Mouse (Mus musculus): ENCODE measurements around the gene Tmx1. TPM values are rescaled to one million over a fixed set of nuclear protein-coding genes. Genes with fewer than 3 reads are reported as not detected.

The Tmx1 gene
- polyA plus RNA-seq (2014; fragmentation: Nextera tagmentation; extraction: Ambion mirVana): 99.5 and 99.6 TPM in 2 replicates

DNA sequence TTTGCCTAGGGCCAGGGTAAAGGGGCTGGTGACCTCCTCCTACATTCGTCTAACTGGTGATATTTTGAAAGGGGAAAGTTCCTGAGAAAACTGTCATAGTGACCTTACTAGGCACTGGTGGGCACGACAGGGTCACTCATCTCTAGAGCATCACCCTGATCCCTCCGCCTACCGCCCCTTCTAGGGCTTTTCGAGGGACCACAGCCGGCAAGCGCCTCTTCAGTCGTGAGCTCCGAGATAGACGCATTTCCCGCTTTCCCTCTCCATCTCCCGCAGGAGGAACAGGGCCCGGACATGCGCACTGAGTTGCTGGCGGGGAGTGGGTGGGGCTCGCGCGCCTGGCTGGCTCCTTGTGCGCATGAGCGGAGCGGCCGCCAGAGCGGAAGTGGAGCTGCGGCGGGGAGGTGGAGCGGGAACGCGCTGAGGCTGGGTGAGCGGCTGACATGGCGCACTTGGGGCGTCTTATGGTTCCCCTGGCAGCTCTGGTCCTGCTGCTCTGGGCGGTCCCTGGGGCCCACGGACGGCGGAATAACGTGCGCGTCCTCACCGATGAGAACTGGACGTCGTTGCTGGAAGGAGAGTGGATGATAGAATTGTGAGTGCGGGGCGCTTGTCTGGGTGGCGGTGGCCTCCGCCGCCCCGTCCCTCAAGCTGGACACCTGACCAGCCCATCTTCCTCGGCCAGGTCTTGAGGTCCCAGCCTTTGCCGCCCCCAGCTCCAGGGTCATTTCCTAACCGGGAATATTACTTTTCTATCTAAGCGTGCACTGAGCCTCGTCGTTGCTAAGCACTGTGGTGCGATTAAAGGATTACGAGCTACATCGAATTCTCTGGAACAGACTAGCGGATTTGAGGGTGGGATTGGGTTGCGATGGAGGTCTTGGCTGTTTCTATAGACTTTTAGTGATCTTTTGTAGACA is at the start of gene Tmx1:
TSS of gene Tmx1 (plus strand) at position 370 of the 920 bp plus-strand sequence.
- Histone ChIP-seq H3K27ac (replicated peaks; ENCODE audit: low read depth, low read length) (peak within 1 kb of the TSS; percentile 80), H3K4me3 (replicated peaks; ENCODE audit: low read depth, low read length) (peak within 1 kb of the TSS; percentile 61), H3K9ac (replicated peaks; ENCODE audit: low read length) (peak within 1 kb of the TSS; percentile 58), H3K4me1 (ENCODE audit: control insufficient read depth, insufficient read depth, low read length) (peaks cover 16% of the 10 kb centered on the region), H3K4me2 (ENCODE audit: low read length) (peak within 1 kb of the TSS; percentile 65), H3K9me3 (ENCODE audit: control insufficient read depth, low read length) (no peaks in the 10 kb centered on the region), H3K27me3 (ENCODE audit: control insufficient read depth, insufficient read depth, low read length) (no peaks in the 10 kb centered on the region), H3K36me3 (ENCODE audit: control insufficient read depth, insufficient read depth, low read length) (peaks cover 8% of the 10 kb centered on the region)
- peak; percentile 98 for DNase-seq
- under 1% methylated on average over 58 of the region's 58 CpGs for WGBS
- ATAC-seq (ENCODE audit: low FRiP score, low TSS enrichment): peak; percentile 98

DNA sequence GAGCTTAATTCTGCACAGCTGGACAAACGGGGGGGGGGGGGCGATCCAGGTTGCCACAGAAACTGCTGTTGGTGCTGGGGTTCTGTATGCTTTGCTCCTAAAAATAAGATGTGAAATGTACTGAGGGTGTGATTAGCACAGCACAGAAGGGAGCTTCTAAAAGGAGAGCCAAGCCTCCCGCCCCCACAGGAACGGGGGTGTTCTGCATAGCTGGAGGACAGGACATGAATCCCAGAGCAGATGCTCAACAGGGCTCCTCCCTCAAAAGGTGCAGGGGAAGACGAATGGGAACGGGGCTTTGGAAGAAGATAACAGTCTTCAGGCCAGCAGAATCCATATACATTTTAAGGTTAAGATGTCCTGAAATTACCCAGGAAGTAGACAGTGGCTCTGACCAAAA is 48.6 kb upstream of the Tmx1 start:
- Histone ChIP-seq H3K9me3 (ENCODE audit: control insufficient read depth, low read length) (no peaks in the 10 kb centered on the region), H3K4me3 (replicated peaks; ENCODE audit: low read depth, low read length) (no peak overlapping the region), H3K36me3 (ENCODE audit: control insufficient read depth, insufficient read depth, low read length) (no peaks in the 10 kb centered on the region), H3K4me1 (ENCODE audit: control insufficient read depth, insufficient read depth, low read length) (no peaks in the 10 kb centered on the region), H3K27me3 (ENCODE audit: control insufficient read depth, insufficient read depth, low read length) (no peaks in the 10 kb centered on the region), H3K9ac (replicated peaks; ENCODE audit: low read length) (no peak overlapping the region), H3K27ac (replicated peaks; ENCODE audit: low read depth, low read length) (no peak overlapping the region), H3K4me2 (ENCODE audit: low read length) (no peak overlapping the region)
- DNase-seq (no peak), ATAC-seq (ENCODE audit: low FRiP score, low TSS enrichment) (no peak)
- 72% methylated on average over 6 of the region's 6 CpGs for WGBS

- Histone ChIP-seq H3K27ac (replicated peaks; ENCODE audit: low read depth, low read length) (no peak overlapping the region), H3K9me3 (ENCODE audit: control insufficient read depth, low read length) (no peaks in the 10 kb centered on the region), H3K36me3 (ENCODE audit: control insufficient read depth, insufficient read depth, low read length) (no peaks in the 10 kb centered on the region), H3K4me2 (ENCODE audit: low read length) (no peak overlapping the region), H3K9ac (replicated peaks; ENCODE audit: low read length) (no peak overlapping the region), H3K4me3 (replicated peaks; ENCODE audit: low read depth, low read length) (no peak overlapping the region), H3K4me1 (ENCODE audit: control insufficient read depth, insufficient read depth, low read length) (no peaks in the 10 kb centered on the region), H3K27me3 (ENCODE audit: control insufficient read depth, insufficient read depth, low read length) (no peaks in the 10 kb centered on the region)
- 89% methylated on average over 1 of the region's 1 CpGs for WGBS
- no peak for DNase-seq
- ATAC-seq (ENCODE audit: low FRiP score, low TSS enrichment): no peak
These were observed 44.5 kb upstream of the Tmx1 start for GRCm38 (mm10) chr12:70408396-70408795.

DNA sequence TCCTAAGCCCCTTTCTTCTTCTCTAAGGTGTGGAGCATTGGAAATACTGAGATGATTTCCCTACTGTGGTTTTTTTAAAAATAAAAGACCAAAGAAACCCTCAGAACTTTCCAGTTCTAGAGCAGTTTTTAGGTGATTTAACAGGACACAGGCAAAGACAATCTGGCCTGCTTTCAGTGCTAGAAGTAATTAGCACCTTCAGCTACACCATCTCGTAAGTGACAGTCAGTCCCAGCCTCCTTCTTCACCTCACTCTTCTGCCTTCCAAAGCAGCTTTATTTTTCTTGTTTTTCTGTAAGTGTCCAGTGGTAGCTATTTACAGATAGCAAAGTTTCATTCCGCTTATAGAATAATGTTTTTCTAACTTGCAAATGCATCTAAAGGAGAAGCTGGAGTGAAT is 43.3 kb upstream of the Tmx1 start:
- no peaks in the 10 kb centered on the region for H3K36me3 ChIP-seq (ENCODE audit: control insufficient read depth, insufficient read depth, low read length)
- H3K9me3 ChIP-seq (ENCODE audit: control insufficient read depth, low read length): no peaks in the 10 kb centered on the region
- H3K9ac ChIP-seq (replicated peaks; ENCODE audit: low read length): no peak overlapping the region
- no peak overlapping the region for H3K27ac ChIP-seq (replicated peaks; ENCODE audit: low read depth, low read length)
- no peaks in the 10 kb centered on the region for H3K4me1 ChIP-seq (ENCODE audit: control insufficient read depth, insufficient read depth, low read length)
- DNase-seq: no peak
- ATAC-seq (ENCODE audit: low FRiP score, low TSS enrichment): no peak
- H3K27me3 ChIP-seq (ENCODE audit: control insufficient read depth, insufficient read depth, low read length): no peaks in the 10 kb centered on the region
- WGBS: 89% methylated on average over 2 of the region's 2 CpGs
- no peak overlapping the region for H3K4me2 ChIP-seq (ENCODE audit: low read length)
- H3K4me3 ChIP-seq (replicated peaks; ENCODE audit: low read depth, low read length): no peak overlapping the region

GRCm38 (mm10) chr12:70420216-70420615 is 32.7 kb upstream of the Tmx1 start:
- no peak overlapping the region for H3K4me2 ChIP-seq (ENCODE audit: low read length)
- H3K27me3 ChIP-seq (ENCODE audit: control insufficient read depth, insufficient read depth, low read length): no peaks in the 10 kb centered on the region
- H3K4me1 ChIP-seq (ENCODE audit: control insufficient read depth, insufficient read depth, low read length): no peaks in the 10 kb centered on the region
- ATAC-seq (ENCODE audit: low FRiP score, low TSS enrichment) (no peak), DNase-seq (no peak)
- no peaks in the 10 kb centered on the region for H3K36me3 ChIP-seq (ENCODE audit: control insufficient read depth, insufficient read depth, low read length)
- H3K9me3 ChIP-seq (ENCODE audit: control insufficient read depth, low read length): no peaks in the 10 kb centered on the region
- H3K9ac ChIP-seq (replicated peaks; ENCODE audit: low read length): no peak overlapping the region
- H3K4me3 ChIP-seq (replicated peaks; ENCODE audit: low read depth, low read length): no peak overlapping the region
- no peak overlapping the region for H3K27ac ChIP-seq (replicated peaks; ENCODE audit: low read depth, low read length)
- 95% methylated on average over 1 of the region's 1 CpGs for WGBS

- H3K9me3 ChIP-seq (ENCODE audit: control insufficient read depth, low read length): no peaks in the 10 kb centered on the region
- WGBS: 92% methylated on average over 3 of the region's 3 CpGs
- H3K27ac ChIP-seq (replicated peaks; ENCODE audit: low read depth, low read length): no peak overlapping the region
- no peak overlapping the region for H3K4me3 ChIP-seq (replicated peaks; ENCODE audit: low read depth, low read length)
- DNase-seq (no peak), ATAC-seq (ENCODE audit: low FRiP score, low TSS enrichment) (no peak)
- no peak overlapping the region for H3K9ac ChIP-seq (replicated peaks; ENCODE audit: low read length)
- no peak overlapping the region for H3K4me2 ChIP-seq (ENCODE audit: low read length)
- no peaks in the 10 kb centered on the region for H3K36me3 ChIP-seq (ENCODE audit: control insufficient read depth, insufficient read depth, low read length)
- H3K4me1 ChIP-seq (ENCODE audit: control insufficient read depth, insufficient read depth, low read length): no peaks in the 10 kb centered on the region
- H3K27me3 ChIP-seq (ENCODE audit: control insufficient read depth, insufficient read depth, low read length): no peaks in the 10 kb centered on the region
These were observed 31.9 kb upstream of the Tmx1 start for GRCm38 (mm10) chr12:70421028-70421427.

GRCm38 (mm10) chr12:70422322-70423118 is 30.4 kb upstream of the Tmx1 start:
- H3K27ac ChIP-seq (replicated peaks; ENCODE audit: low read depth, low read length): no peak overlapping the region; the same call in 1 of the 2 replicates
- H3K4me2 ChIP-seq (ENCODE audit: low read length): no peak overlapping the region
- DNase-seq (peak; percentile 60), ATAC-seq (ENCODE audit: low FRiP score, low TSS enrichment) (peak; percentile 74; the same call in 1 of the 2 replicates)
- WGBS: 35% methylated on average over 9 of the region's 9 CpGs
- H3K9ac ChIP-seq (replicated peaks; ENCODE audit: low read length): no peak overlapping the region
- no peaks in the 10 kb centered on the region for H3K27me3 ChIP-seq (ENCODE audit: control insufficient read depth, insufficient read depth, low read length)
- H3K9me3 ChIP-seq (ENCODE audit: control insufficient read depth, low read length): no peaks in the 10 kb centered on the region
- no peaks in the 10 kb centered on the region for H3K36me3 ChIP-seq (ENCODE audit: control insufficient read depth, insufficient read depth, low read length)
- no peak overlapping the region for H3K4me3 ChIP-seq (replicated peaks; ENCODE audit: low read depth, low read length)
- H3K4me1 ChIP-seq (ENCODE audit: control insufficient read depth, insufficient read depth, low read length): peaks cover 4% of the 10 kb centered on the region; the same call in 1 of the 2 replicates

DNA sequence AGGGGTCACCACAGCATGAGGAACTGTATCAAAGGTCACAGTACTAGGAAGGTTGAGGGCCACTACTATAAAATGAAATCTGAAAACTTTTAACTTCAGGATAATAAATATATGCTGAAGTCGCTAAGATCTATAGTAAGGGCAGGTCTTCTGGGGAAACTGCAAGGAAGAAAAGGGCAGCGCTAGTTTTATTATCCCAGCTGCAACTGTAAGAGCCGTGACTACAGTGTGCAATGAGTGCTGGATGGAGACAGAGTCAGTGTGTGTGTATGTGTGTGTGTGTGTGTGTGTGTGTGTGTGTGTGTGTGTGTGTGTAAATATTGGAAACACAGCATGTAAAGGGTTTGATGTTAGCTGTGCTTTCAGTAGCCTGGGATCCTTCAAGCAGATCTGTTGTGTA is 25.0 kb upstream of the Tmx1 start:
- H3K9me3 ChIP-seq (ENCODE audit: control insufficient read depth, low read length): no peaks in the 10 kb centered on the region

More for the DNA sequence above, 25.0 kb upstream of the Tmx1 start:
- no peak overlapping the region for H3K27ac ChIP-seq (replicated peaks; ENCODE audit: low read depth, low read length)
- no peak overlapping the region for H3K4me3 ChIP-seq (replicated peaks; ENCODE audit: low read depth, low read length)
- H3K4me1 ChIP-seq (ENCODE audit: control insufficient read depth, insufficient read depth, low read length): peaks cover 10% of the 10 kb centered on the region
- ATAC-seq (ENCODE audit: low FRiP score, low TSS enrichment) (no peak), DNase-seq (no peak)
- H3K4me2 ChIP-seq (ENCODE audit: low read length): no peak overlapping the region
- H3K9ac ChIP-seq (replicated peaks; ENCODE audit: low read length): no peak overlapping the region
- WGBS: 66% methylated on average over 3 of the region's 3 CpGs
- H3K36me3 ChIP-seq (ENCODE audit: control insufficient read depth, insufficient read depth, low read length): no peaks in the 10 kb centered on the region
- no peaks in the 10 kb centered on the region for H3K27me3 ChIP-seq (ENCODE audit: control insufficient read depth, insufficient read depth, low read length)
